Mouse (Mus musculus): ENCODE data around the gene Prss30.

- TF ChIP-seq CTCF (IDR thresholded peaks at IDR 0.05; ENCODE audit: low read depth, low read length) (no peak), TAL1 (conservative IDR thresholded peaks at IDR 0.05; ENCODE audit: low read depth, low read length) (no peak)
Measured at GRCm38 (mm10) chr17:23984989-23985388, 4.6 kb upstream of the Prss30 start.

All from G1E (cell line).